In genomic region chr5:92683351-92683807, GRCm38 (mm10) we compare ENCODE assay signal across 8 mouse cellular contexts. TPM values are rescaled to one million over a fixed set of nuclear protein-coding genes. Genes with fewer than 3 reads are reported as not detected.
DNase-seq lines count a peak whose midpoint lies in the region; ATAC-seq and TF ChIP-seq lines count a peak whose summit lies in the region.

TSS of gene Shroom3 (plus strand) at chr5:92683435.

- H3K36me3 ChIP-seq in embryonic facial prominence, embryonic 15.5 days = no peaks in the 10 kb centered on the region
- H3K36me3 ChIP-seq in hindbrain, embryonic 10.5 days = no peaks in the 10 kb centered on the region
- H3K36me3 ChIP-seq in limb, embryonic 12.5 days = no peaks in the 10 kb centered on the region
- no peaks in the 10 kb centered on the region for H3K36me3 ChIP-seq in midbrain, postnatal 0 days (ENCODE audit: insufficient read depth, low read length)

- peak within 1 kb of the TSS; percentile 14; the same call in 1 of the 2 replicates for H3K27ac ChIP-seq in layer of hippocampus, adult 2 months
- 0 out of 2 replicates have a peak within 1 kb of the TSS, but pooled peaks have one; percentile 8 for H3K27ac ChIP-seq in embryonic facial prominence, embryonic 15.5 days (replicated peaks)
- peak within 1 kb of the TSS; percentile 94 for H3K27ac ChIP-seq in hindbrain, embryonic 10.5 days
- peak within 1 kb of the TSS; percentile 82 for H3K27ac ChIP-seq in limb, embryonic 12.5 days
- H3K27ac ChIP-seq in midbrain, postnatal 0 days (ENCODE audit: low read depth, low read length) = no peak within 1 kb of the TSS

- no peak; the same call in 1 of the 2 replicates for ATAC-seq in embryonic facial prominence, embryonic 15.5 days (ENCODE audit: insufficient number of reproducible peaks, low FRiP score, low TSS enrichment, low read depth)
- ATAC-seq in limb, embryonic 12.5 days (ENCODE audit: insufficient number of reproducible peaks, insufficient read depth, low FRiP score, low TSS enrichment, low read depth) = 0 out of 2 replicates have a peak, but pooled peaks have one; percentile 8
- ATAC-seq in midbrain, postnatal 0 days (ENCODE audit: low FRiP score) = no peak

- under 1% methylated on average over 26 of the region's 26 CpGs for WGBS in embryonic facial prominence, embryonic 15.5 days
- under 1% methylated on average over 26 of the region's 26 CpGs for WGBS in hindbrain, embryonic 10.5 days
- WGBS in limb, embryonic 12.5 days = under 1% methylated on average over 26 of the region's 26 CpGs
- WGBS in midbrain, postnatal 0 days = 0% methylated on average over 26 of the region's 26 CpGs

- H3K4me2 ChIP-seq in embryonic facial prominence, embryonic 15.5 days (replicated peaks) = peak within 1 kb of the TSS; percentile 95
- H3K4me2 ChIP-seq in limb, embryonic 12.5 days = peak within 1 kb of the TSS; percentile 96
- peak within 1 kb of the TSS; percentile 99 for H3K4me2 ChIP-seq in midbrain, postnatal 0 days (ENCODE audit: low read depth, low read length, poor library complexity, severe bottlenecking)

- no peaks in the 10 kb centered on the region for H3K9me3 ChIP-seq in embryonic facial prominence, embryonic 15.5 days (replicated peaks)
- H3K9me3 ChIP-seq in hindbrain, embryonic 10.5 days = no peaks in the 10 kb centered on the region
- H3K9me3 ChIP-seq in limb, embryonic 12.5 days = no peaks in the 10 kb centered on the region
- no peaks in the 10 kb centered on the region for H3K9me3 ChIP-seq in midbrain, postnatal 0 days (ENCODE audit: low read length)

- no peak for DNase-seq in layer of hippocampus, adult 2 months (ENCODE audit: low spot score in 2 of 2)
- no peak for DNase-seq in layer of hippocampus, postnatal 14 days (ENCODE audit: low spot score in 2 of 2)
- peak; percentile 77 for DNase-seq in hindbrain, embryonic 10.5 days (ENCODE audit: low spot score)
- DNase-seq in midbrain, postnatal 0 days (ENCODE audit: low spot score) = peak; percentile 26
- DNase-seq in left cerebral cortex, adult 8-10 months (ENCODE audit: low spot score in 2 of 2) = no peak
- DNase-seq in gastrocnemius, adult 8-10 months (ENCODE audit: low spot score in 2 of 2) = no peak

- H3K4me3 ChIP-seq in layer of hippocampus, adult 2 months = peak within 1 kb of the TSS; percentile 57
- H3K4me3 ChIP-seq in embryonic facial prominence, embryonic 15.5 days (replicated peaks) = peak within 1 kb of the TSS; percentile 46
- H3K4me3 ChIP-seq in hindbrain, embryonic 10.5 days = peak within 1 kb of the TSS; percentile 66
- peak within 1 kb of the TSS; percentile 58 for H3K4me3 ChIP-seq in limb, embryonic 12.5 days (replicated peaks)
- peak within 1 kb of the TSS; percentile 49 for H3K4me3 ChIP-seq in midbrain, postnatal 0 days (ENCODE audit: low read depth, low read length)

- no peak for TF ChIP-seq CTCF in layer of hippocampus, adult 2 months (conservative IDR thresholded peaks at IDR 0.05)
- no peak for TF ChIP-seq CTCF in midbrain, postnatal 0 days (IDR thresholded peaks at IDR 0.05)

- H3K9ac ChIP-seq in embryonic facial prominence, embryonic 15.5 days = peak within 1 kb of the TSS; percentile 29
- H3K9ac ChIP-seq in limb, embryonic 12.5 days (replicated peaks) = peak within 1 kb of the TSS; percentile 70
- peak within 1 kb of the TSS; percentile 51 for H3K9ac ChIP-seq in midbrain, postnatal 0 days (replicated peaks; ENCODE audit: low read length, poor library complexity, severe bottlenecking)

- H3K27me3 ChIP-seq in embryonic facial prominence, embryonic 15.5 days = peaks cover 4% of the 10 kb centered on the region; the same call in 1 of the 2 replicates
- no peaks in the 10 kb centered on the region; the same call in 1 of the 2 replicates for H3K27me3 ChIP-seq in hindbrain, embryonic 10.5 days (ENCODE audit: insufficient read depth, poor library complexity, severe bottlenecking)
- no peaks in the 10 kb centered on the region for H3K27me3 ChIP-seq in limb, embryonic 12.5 days
- no peaks in the 10 kb centered on the region for H3K27me3 ChIP-seq in midbrain, postnatal 0 days (ENCODE audit: insufficient read depth, low read length)

- H3K4me1 ChIP-seq in embryonic facial prominence, embryonic 15.5 days = peaks cover 10% of the 10 kb centered on the region
- H3K4me1 ChIP-seq in hindbrain, embryonic 10.5 days (replicated peaks) = peaks cover 37% of the 10 kb centered on the region
- peaks cover 8% of the 10 kb centered on the region for H3K4me1 ChIP-seq in limb, embryonic 12.5 days (replicated peaks)
- H3K4me1 ChIP-seq in midbrain, postnatal 0 days (ENCODE audit: insufficient read depth, low read length) = no peaks in the 10 kb centered on the region

RNA-seq across cellular contexts. Expression of gene Shroom3, which starts in this region (rescaled TPM):
- 1 to 10 TPM; 2.0 to 2.3 TPM for total RNA-seq in layer of hippocampus, adult 2 months (2021)
- total RNA-seq in layer of hippocampus, postnatal 14 days (2021) = 1 to 10 TPM; 2.8 to 3.0 TPM
- polyA plus RNA-seq in embryonic facial prominence, embryonic 15.5 days (2015; fragmentation: Nextera tagmentation; extraction: Ambion mirVana) = 3.9 and 4.1 TPM in 2 replicates
- polyA plus RNA-seq in hindbrain, embryonic 10.5 days (2016; fragmentation: Nextera tagmentation; extraction: Ambion mirVana) = 6.5 and 7.4 TPM in 2 replicates
- polyA plus RNA-seq in limb, embryonic 12.5 days (2016; fragmentation: Nextera tagmentation; extraction: Ambion mirVana) = 5.9 and 6.6 TPM in 2 replicates
- 5.5 and 8.1 TPM in 2 replicates for total RNA-seq in midbrain, postnatal 0 days (2014; rRNA removed)
- 0.92 and 1.2 TPM in 2 replicates for polyA plus RNA-seq in midbrain, postnatal 0 days (2015; fragmentation: Nextera tagmentation; extraction: Ambion mirVana)
- total RNA-seq in left cerebral cortex, adult 8-10 months (2022) = 1 to 10 TPM; 3.4 to 5.6 (median 3.6) TPM
- 1 to 10 TPM in 1 of 4 experiments, under 1 TPM in 3; 0.29 to 1.0 (median 0.81) TPM for total RNA-seq in gastrocnemius, adult 8-10 months (2022)

Comparison
In these comparisons a context has a peak if more than half of its experiments do, and no peak if none do; other contexts are left out.
1. DNase-seq: peak in hindbrain, embryonic 10.5 days (single experiment) and midbrain, postnatal 0 days (single experiment); none in layer of hippocampus, adult 2 months (0 of 2), layer of hippocampus, postnatal 14 days (0 of 2), left cerebral cortex, adult 8-10 months (0 of 2) and gastrocnemius, adult 8-10 months (0 of 2).
2. Peak in every context shown above with its lines, with median percentiles within 50 percentile points of each other: H3K4me3 ChIP-seq, H3K4me2 ChIP-seq and H3K9ac ChIP-seq.